Mouse (Mus musculus) cerebellum, postnatal 4 days (tissue): ENCODE results near the gene Olfr1306.

Source experiments
- DNase-seq, 2 experiments: peaks; one replicate each; pipeline ENCODE4 v3.0.0; 2022; ENCODE audit warnings: low spot score in 2 of 2, mixed read lengths in 1 of 2

Gene Olfr1306

DNA sequence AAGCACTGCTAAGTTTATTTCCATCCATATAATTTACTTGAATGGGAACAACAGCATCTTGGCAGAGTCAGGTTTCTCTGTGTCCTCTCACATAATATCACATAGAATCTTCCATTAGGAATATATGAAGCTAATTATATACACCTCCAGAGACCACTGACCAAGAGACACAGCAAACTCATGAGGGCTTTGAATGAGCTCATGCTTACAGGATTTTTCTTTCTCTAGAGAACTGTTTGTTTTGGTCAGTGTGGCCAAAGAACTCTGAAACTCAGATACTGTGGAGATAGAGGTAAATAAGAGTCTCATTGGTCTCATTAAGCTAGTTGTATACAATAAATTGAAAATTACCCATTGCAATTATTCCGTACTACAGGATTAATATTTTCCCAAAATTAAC, at the start of gene Olfr1306:
Gene Olfr1306 (minus strand): TSS at position 101 of the 400 bp plus-strand sequence.
- DNase-seq = no peak

- DNase-seq = no peak
Measured at GRCm38 (mm10) chr2:111964844-111965243, 48.8 kb upstream of the Olfr1306 start, which contains the start of gene Olfr1308. Gene Olfr1308 (minus strand): TSS chr2:111964944.

- DNase-seq = no peak
Measured at GRCm38 (mm10) chr2:111949340-111949739, 33.3 kb upstream of the Olfr1306 start, which contains the start of gene Olfr1307. Gene Olfr1307 (minus strand): TSS chr2:111949440.

GRCm38 (mm10) chr2:111877049-111877448, 39.0 kb downstream of the Olfr1306 start, which contains the start of gene Olfr1305:
Gene Olfr1305 (minus strand): TSS chr2:111877149.
- no peak for DNase-seq
